Mouse (Mus musculus) thymus, postnatal 14 days (tissue): Measurements from ENCODE around the gene Thap12.

Source experiments
- DNase-seq: peaks from one replicate; pipeline ENCODE4 v3.0.0; 2021

Gene Thap12

DNA sequence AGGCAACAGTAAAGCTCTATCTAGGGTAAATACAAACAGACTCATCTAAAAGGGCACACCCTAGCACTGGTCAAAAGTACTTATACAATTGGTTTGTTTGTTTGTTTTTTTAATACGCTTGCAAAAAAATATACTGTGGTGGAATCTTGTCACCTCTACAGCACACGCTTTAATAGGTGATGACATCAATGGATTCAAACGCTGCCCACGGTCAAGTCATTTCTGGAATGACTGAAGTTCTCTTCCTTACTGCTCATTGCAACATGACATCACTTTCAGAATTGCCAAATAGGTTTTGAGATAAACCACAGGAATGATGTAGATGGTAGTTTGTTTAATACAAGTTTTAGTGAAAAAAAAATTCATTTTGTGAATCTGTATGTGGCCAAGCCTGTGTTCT is 4.3 kb upstream of the Thap12 start:
- no peak for DNase-seq

DNA sequence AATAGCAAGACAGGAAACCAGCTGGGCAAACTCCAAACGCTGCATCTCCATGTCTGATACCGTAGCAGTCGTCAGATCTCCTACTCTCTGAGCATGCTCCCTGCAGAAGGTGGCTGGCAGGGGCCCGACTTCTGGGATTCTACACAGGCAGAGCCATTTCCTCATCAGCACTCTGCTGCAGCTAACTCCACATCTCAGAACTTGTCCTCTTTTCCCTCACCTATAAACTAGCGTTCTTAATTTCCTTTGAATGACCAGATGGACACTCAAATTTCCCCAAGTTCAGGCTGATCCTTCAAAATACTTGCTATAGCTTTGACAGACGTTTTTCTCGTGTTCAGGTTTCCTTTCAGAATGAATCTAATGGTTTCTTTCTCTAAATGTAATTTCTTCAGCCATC is 1.1 kb upstream of the Thap12 start:
- DNase-seq = peak; percentile 30

DNA sequence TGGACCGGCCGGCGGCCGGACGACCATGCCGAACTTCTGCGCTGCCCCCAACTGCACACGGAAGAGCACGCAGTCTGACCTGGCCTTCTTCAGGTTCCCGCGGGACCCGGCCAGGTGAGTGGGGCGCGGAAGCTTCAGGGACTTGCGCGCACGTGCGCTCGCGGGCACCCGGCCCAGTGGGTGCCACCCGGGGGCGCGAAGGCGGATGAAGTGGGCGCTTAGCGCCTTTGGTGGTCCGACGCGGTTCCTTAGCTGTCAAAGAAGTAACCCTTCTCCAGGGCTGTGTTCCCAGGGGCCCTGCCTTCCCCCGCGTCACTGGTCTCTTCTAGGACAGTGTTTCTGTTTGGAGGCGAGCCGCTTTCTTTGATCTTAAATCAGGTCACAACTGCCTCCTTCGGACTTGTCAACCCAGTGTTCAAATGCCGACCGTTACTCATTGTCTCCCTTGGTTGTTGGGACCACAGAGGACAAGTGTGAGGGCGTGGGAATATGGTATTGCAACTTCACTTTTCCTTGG is 520 bp downstream of the Thap12 start:
- DNase-seq = peak; percentile 70

DNA sequence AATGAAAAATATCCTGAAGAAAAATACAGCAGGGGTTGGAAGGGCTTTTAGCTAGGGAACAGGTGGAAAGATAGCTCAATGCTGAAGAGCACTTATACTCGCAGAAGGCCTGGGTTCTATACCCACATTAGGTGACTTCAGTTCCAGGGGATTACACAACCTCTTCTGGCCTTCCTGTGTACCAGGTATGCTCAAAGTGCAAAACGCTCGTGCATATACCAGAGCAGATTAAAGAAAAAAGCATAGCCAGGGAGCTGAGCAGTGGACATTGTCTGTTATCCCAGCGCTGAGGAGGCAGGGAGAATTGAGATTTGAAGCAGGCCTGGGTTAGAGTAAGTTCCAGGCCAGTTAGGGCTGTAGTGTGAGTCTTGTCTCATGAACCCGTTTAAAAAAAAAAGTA is 1.4 kb downstream of the Thap12 start:
- DNase-seq = no peak

DNA sequence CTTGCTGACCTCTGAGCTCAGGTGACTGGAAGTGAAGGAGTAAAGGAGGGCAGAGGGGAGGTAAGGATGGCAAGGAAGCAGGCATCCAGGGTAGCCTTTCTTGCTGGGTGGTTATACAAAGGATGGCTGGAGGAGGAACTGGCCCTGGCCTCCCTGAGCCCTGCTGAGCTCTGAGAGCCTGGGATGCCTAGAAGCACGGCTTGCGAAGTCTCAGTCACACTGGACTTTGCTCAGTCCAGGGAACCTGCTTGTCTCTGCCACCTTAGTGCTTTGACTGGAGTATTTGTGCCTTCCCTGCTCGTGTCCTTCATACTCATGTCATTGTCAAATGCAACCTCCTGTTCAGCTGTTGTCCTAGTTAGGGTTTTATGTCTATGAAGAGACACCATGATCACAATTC is 10.8 kb downstream of the Thap12 start:
- no peak for DNase-seq

DNA sequence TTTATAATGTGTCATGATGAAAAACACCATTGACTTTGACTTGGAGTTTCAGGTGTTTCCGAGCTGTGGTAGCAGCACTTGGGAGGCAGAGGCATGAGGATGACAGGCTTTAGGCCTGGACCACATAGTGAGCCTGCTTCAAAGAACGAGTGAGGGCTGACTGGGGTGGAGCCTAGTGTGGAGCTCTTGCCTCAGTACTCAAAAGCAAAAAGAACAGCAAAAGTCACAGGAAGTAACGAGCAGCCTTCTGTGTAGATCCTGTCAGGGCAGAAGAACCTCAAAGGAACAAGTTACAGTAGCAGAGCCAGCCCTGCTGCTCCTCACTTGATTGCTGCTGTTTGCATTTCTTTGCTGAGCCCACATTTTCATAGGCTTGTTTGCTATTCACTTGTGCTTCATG is 14.5 kb downstream of the Thap12 start:
- DNase-seq = peak; percentile 42

DNA sequence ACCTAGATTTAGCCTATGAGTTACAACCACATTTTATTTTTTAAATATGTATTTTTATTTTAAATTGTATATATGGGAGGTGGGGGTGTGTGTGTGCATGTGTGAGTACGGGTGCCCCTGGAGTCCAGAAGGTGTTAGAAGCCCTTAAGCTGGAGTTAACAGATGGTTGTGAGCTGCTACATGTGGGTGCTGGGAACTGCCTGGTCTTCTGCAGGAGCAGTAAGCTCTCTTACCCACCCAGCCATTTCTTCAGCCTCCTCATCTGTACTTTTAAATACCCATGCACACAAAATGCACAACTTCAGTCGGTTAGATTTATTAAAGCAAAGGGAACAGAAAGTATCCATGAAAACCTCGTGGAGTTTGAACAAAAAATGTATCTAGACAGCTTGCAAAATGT is 16.9 kb downstream of the Thap12 start:
- no peak for DNase-seq

DNA sequence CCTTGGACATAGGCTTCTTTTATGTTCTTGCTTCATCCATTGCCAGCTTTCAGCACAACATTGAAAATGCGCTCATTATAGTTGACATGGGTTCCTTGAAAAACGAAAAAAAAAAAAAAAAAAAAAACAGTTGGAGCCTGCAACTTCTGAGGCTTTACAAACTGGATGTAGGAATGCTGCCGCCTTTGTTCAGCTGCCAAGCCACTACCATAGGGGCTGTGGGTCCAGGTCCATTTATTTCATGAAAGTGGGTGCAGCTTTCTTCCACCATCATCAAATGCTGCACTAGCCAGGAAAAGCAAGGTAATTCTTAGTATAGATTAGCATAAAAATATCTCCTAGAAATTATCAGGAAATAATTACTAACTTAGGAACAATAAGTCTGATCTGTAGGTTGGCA is 17.8 kb downstream of the Thap12 start:
- no peak for DNase-seq

DNA sequence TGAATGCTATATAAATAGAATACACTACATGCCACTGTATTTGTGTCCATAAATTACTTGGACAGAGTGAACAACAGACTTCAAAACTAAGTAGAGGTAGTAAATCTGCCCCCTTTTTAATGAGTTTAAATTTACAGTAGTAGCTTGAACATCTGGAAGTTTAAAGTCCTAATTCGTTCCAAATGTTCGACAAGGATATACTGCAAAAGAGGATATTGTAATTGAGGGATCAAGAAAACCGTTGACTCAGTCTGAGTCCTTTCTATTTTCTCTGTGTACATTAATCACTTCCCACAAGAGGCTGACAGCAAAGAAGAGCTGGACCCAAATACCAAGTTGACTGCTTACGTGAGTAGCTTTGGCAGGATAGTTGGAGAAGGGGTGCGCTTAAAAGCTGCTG is 18.3 kb downstream of the Thap12 start:
- DNase-seq = no peak

DNA sequence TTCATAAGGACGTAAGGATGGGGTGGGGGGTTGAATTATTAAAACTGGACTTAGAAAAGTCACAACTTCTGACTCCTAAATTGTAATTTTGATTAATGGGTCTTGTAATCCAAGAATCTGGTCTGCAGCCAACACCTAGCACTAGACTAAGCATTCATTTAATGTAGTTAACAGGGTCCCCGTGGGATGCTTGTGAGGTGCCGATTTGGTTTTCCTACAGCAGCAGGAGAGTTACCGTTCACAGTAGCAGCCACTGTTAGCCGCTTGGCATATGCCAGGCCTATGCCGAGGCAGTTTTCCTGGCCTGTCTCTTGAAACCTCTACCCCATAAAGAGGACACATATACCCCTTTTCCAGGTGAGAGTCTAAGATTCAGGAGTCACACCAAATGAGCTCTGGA is 18.7 kb downstream of the Thap12 start:
- no peak for DNase-seq

DNA sequence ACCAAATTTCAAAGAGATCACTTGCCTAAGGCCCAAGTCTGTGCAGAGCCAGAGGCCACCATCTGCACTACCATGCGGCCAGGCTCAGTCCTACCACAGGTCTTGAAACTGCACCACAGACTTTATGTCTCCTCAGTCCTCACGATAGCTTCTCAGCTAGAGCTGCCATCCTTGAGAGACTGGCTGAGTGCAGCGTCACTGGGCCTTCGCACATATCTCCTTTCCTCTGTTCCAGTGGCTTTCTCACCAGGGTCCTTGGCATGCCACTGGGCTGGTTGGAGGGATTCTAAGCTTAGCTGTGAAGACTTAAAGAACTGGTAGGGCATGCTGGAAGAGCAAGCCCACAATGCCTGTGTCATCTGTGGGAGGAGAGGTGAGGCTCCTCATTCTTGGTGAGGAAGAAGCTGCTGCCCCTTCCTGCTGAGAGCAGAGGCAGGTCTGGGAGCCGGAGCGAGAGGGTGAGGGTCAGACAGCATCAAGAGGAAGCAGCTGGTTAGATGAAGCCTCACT is 22.8 kb downstream of the Thap12 start:
- DNase-seq = no peak

DNA sequence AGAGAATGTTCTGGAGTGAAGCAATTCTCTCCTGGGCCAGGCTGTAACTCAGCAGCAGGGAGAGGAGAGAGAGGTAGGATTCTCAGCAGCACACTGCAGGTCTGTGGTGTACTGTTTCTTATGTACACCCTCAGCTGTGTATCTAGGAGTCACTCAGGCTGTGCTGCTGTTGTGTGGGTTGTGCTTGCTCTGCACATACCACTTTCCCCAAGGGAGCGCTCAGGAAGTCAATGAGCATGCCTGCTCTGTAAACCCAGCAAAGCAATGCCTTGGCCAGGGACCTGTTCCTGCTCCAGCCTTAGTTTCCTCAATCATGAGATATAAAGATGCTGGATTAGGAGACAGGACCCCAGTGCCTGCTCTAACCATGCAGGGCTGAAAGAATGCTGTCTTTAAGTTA is 25.1 kb downstream of the Thap12 start:
- DNase-seq = no peak

DNA sequence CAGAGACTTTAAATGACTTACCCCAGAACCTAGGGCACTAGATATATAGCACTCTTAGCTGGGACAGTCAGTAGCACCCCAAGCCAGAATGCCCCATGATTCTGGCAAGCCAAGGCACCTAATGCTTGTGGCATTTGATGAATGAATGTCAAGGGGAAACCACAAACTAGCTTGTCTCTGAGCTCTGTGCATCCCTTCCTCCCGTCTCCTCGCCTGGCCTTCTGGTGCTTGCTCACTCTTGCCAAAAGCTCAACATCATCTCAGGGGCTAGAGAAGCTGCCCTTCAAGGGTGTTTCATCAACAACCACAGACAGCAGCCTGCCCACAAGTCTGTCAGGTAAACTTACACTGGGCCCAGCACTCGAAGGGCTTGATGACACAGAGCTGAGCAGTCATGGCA is 25.6 kb downstream of the Thap12 start:
- DNase-seq = no peak

DNA sequence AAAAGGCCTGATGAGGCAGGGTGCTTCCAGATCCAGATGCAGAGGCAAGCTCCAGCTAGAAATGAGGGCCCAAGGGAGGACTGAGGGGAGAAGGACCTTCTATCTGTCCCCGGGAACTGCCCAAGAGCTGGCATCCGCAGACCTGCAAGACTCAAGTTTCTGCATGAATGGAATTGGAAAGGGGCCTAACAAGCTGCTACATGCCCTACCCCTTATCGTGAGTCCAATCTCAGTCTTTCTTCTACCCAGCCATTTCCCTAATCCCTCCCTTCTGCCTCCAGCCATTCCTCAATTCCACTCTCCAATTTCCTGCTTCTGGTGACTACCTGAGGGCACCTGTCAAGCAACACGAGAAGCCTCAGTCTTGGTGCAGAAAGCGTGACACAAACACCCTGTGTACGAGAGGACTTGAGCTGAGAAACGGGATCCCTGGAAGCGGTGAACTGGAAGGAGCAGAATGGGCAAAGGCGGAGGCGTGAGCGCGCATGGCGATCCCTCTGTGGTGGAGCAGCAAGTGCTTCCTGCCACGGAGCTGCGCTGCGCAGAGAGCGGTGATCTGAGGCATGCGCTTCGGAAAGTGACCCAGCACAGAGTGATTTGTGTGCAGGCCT is 26.9 kb downstream of the Thap12 start:
- no peak for DNase-seq

DNA sequence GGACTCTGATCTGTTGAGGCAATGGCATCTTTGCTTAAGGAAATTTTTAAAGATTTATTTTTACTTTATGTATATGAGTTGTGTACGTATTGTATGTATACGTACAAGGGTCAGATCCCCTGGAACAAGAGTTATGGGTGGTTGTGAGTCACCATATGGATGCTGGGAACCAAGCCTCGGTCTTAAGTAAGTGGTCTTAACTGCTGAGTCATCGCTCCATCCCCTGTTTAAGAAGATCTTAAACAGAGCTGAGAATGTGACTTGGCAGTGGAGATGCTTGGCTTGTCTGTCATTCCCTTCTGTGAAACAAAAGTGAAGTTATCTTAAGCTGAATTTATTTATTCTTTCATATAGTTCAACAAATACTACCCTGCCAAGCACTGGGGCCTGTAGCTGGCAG is 31.1 kb downstream of the Thap12 start:
- no peak for DNase-seq

DNA sequence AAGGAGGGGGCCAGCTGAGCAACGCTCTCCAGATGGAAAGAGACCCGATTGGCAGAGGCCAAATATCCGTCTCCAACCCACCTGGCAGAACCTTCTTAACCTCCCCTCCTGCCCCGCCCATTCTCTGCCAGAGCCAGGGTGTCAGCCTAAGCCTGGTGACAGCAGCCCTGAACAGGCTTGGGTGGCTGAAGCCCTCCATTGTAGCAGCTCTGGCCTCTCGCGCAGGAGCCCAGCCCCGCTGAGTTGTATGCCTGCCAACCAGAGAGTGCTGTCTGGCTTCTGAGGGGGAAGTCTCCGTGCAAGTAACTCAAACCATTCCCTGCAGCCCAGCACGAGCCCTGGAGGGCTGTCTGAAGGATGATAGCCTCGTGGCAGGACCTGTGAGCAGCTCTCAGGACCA is 32.0 kb downstream of the Thap12 start:
- DNase-seq = no peak

DNA sequence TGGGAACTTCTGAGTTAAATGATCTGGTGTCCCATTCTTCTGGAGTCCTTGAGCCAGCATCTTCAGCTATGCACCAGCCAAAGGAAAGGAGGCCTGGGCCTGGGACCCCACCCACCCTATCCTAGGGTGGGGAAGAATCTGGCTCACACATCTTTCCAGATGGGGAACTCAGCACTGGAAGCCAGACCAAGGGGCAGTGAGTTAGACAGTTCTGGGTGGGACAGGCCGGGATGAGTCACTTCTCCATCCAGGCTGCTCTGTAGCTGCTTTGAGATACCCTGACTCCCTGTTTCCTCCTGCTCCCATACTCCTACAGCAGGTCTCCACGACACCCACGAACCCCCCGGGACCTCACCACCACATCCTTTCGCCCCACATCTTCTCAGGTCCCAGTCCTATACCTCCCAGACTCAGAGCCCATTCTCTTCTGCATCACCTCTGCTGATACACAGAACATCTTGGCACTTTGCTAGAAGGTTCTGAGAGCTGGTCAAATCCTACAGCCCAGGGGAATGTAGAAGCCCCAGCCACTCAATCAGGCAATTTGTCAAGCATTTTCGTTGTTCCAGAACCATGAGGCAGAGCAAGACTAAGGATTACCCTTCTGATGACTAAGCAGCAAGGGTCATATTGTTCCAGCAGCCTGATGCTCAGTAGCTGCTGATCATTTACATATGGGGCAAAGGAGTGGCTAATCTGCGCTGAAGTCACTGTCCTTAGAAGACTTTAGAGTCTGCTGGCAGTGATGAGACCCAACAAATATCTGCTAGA is 34.1 kb downstream of the Thap12 start:
- DNase-seq = no peak

DNA sequence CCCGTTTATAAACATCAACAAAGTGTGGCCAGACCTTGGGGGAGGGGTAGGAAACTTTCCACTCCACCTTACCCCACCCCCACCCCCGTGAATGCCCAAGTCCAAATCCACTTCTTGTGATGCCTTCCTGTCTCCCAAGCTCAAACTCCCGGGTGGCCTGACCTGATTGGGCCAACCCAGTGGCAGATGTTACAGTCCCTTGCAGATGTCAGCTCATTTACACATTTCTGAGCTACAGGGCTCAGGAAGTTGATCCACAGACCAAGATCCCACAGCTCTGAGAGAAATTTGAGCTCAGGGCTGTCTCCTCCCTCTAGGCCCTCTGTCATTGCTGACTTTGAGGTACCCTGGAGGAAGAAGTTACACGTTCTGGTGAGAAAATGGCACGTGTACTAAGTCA is 37.5 kb downstream of the Thap12 start:
- no peak for DNase-seq

DNA sequence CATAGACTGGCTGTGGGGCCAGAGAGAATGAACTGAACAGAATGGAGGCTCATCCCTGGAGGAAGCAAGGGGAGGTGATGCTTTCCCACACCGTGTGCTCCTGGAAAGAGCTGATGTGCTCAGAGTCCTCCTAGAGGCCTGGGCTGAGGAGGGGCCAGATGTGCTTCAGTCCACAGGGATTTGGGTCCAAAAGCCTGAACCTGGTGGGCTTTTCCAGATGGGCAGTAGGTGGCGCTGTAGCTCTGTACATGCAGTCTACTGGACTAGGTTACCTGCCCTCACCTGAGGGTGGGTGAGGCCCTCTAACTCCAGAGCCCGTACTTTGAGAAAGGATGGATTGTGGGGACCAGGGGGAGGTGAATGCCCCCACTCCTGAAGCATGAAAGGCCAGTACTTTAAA is 40.4 kb downstream of the Thap12 start:
- peak; percentile 74 for DNase-seq

DNA sequence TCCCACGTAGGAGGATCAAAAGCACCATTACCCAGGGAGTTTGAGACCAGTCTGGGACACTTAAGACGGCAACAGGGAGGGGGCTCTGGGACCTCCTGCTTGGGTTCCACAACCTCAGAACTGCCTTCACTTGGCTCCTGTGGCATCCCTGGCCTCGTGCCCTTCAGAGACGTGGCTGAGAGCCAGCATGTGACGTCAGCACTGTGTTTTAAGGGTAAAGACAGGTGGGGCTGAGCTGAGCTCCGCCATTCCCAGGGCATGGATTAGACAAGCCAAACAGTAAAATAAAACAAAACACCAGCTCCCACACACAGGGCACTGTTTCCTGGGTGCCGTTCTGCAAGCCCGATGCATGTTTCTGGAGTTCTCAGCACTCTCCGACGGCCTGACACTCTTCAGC is 47.5 kb downstream of the Thap12 start:
- DNase-seq = no peak

DNA sequence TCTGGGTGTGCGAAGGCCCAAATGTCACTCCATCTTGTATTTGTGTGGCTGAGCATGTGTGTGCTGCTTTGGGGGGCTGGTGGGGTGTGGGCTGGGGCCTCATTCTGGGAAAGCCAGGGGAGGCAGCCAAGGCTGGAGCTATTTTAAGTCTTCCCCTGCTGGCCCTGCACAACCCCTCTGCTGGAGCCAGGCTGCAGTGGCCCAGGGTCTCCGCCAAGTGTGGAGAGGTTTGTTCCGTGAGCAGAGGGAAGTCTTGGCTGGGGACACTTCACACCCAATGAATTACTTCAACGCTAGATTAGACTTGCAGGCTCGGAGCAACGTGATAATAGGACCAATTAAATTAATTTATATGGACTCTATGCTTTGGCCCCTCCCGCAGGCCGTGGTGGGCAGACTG is 49.8 kb downstream of the Thap12 start:
- DNase-seq = no peak

DNA sequence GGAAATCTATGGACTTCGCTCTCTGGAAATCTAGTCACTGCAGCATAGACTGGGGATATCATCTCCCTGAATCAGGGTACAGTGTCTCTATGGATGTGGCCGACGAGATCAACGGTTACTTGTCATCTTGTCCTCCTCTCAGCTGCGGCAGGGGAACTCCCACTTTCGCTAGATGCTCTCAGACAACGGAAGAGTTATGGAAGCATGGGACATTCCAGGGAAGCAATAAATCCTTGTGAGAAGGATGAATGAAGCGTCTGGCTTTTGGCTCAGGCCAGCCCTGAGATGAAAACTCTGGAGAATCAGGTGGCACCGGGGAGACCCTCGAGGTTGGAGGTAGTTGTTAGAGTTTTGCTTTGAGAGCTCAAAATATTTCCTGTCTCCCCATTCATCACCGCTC is 53.1 kb downstream of the Thap12 start:
- DNase-seq = no peak

DNA sequence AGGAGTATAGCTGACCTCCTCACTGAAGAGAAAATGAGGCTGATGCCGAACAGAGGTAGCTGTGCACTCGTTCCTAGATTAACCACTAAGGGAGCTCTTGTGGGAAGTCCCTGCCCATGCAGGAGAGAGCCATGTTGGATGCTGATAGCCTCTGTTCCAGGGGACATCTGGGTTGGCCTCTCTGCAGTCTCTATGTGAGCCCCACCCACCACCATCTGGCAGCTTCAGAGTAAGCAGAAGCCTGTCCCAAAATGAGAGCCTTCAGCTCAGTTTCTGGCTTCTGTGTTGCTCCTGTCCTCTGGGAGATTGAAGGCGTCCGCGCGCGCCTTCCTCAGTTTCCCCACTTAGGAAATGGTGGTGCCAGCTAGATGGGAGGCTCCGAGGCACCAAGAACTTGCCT is 53.7 kb downstream of the Thap12 start:
- no peak for DNase-seq

DNA sequence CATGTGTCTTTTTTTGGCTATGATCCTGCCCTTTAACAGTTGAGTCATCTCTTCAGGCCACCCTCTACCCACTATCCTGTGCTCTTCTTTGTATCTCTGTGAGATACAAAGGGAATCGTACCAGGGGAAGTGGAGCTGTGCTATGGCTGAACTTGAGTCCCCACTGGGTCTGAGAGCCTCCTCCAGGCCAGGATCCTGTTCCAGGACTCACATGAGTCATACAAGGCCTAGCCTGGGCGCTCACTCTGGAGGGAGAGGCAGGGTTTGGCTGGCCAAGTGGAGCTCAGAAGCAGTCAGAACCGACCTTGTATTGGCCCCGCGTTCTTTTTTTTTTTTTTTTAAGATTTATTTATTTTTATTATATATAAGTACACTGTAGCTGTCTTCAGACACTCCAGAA is 57.2 kb downstream of the Thap12 start:
- no peak for DNase-seq

DNA sequence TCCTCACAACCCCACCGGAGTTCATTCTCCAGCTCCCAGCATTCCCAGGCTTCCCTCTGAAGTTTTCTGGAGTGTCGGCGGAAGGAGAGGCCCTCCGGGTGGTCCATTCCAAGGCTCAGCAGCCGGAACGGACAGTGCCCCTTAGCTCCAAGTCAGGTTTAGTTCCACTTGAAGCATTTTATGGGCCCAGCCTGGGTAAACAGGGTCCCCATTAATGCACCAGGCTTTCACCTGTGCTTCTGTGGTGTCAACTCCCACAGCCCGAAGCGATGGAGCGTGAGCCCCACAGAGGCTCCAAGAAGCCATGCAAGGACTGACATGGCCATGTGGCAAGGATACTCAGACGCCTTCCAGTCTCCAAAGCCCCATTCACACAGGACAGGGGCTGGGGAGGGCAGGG is 61.0 kb downstream of the Thap12 start:
- DNase-seq = no peak
